Mouse (Mus musculus): ENCODE data around the gene Ostm1. TPM values are rescaled to one million over a fixed set of nuclear protein-coding genes. Genes with fewer than 3 reads are reported as not detected.
A peak's percentile ranks its signal among the peaks of the same experiment; 100 is the strongest.

Ostm1 gene
- polyA plus RNA-seq, 1 experiment: 45.4 TPM

- peak overlapping the region; percentile 5; the same call in 1 of the 2 replicates for H3K4me3 ChIP-seq (ENCODE audit: insufficient read depth, low read length)
Observed at GRCm38 (mm10) chr10:42572971-42573370, 10.7 kb upstream of the Ostm1 start.

GRCm38 (mm10) chr10:42574639-42575038 lies 9.0 kb upstream of the Ostm1 start:
- no peak overlapping the region for H3K27ac ChIP-seq (ENCODE audit: insufficient read depth, low read length)
- no peaks in the 10 kb centered on the region for H3K4me1 ChIP-seq (ENCODE audit: control insufficient read depth, insufficient read depth, low read length)
- TF ChIP-seq CTCF (IDR thresholded peaks at IDR 0.05; ENCODE audit: extremely low read depth, insufficient read depth, low read length): no peak
- TF ChIP-seq POLR2A (IDR thresholded peaks at IDR 0.05; ENCODE audit: extremely low read depth, insufficient read depth, low read length): no peak
- H3K4me3 ChIP-seq (ENCODE audit: insufficient read depth, low read length): no peak overlapping the region

More at GRCm38 (mm10) chr10:42572971-42573370, 10.7 kb upstream of the Ostm1 start:
- TF ChIP-seq POLR2A (IDR thresholded peaks at IDR 0.05; ENCODE audit: extremely low read depth, insufficient read depth, low read length): no peak
- Histone ChIP-seq H3K27ac (ENCODE audit: insufficient read depth, low read length) (no peak overlapping the region), H3K4me1 (ENCODE audit: control insufficient read depth, insufficient read depth, low read length) (no peaks in the 10 kb centered on the region)

GRCm38 (mm10) chr10:42577525-42578280 lies 5.9 kb upstream of the Ostm1 start:
- H3K27ac ChIP-seq (ENCODE audit: insufficient read depth, low read length): no peak overlapping the region
- H3K4me3 ChIP-seq (ENCODE audit: insufficient read depth, low read length): no peak overlapping the region
- no peaks in the 10 kb centered on the region for H3K4me1 ChIP-seq (ENCODE audit: control insufficient read depth, insufficient read depth, low read length)
- no peak for TF ChIP-seq POLR2A (IDR thresholded peaks at IDR 0.05; ENCODE audit: extremely low read depth, insufficient read depth, low read length)
- TF ChIP-seq CTCF (IDR thresholded peaks at IDR 0.05; ENCODE audit: extremely low read depth, insufficient read depth, low read length): no peak

- no peak overlapping the region for H3K27ac ChIP-seq (ENCODE audit: insufficient read depth, low read length)
- TF ChIP-seq CTCF (IDR thresholded peaks at IDR 0.05; ENCODE audit: extremely low read depth, insufficient read depth, low read length): no peak
- TF ChIP-seq POLR2A (IDR thresholded peaks at IDR 0.05; ENCODE audit: extremely low read depth, insufficient read depth, low read length): no peak
- H3K4me3 ChIP-seq (ENCODE audit: insufficient read depth, low read length): no peak overlapping the region
- H3K4me1 ChIP-seq (ENCODE audit: control insufficient read depth, insufficient read depth, low read length): no peaks in the 10 kb centered on the region
Observed at GRCm38 (mm10) chr10:42578281-42578675, 5.3 kb upstream of the Ostm1 start.

GRCm38 (mm10) chr10:42578698-42579474 lies 4.7 kb upstream of the Ostm1 start:
- Histone ChIP-seq H3K4me3 (ENCODE audit: insufficient read depth, low read length) (peak overlapping the region; percentile 27; the same call in 1 of the 2 replicates), H3K4me1 (ENCODE audit: control insufficient read depth, insufficient read depth, low read length) (no peaks in the 10 kb centered on the region), H3K27ac (ENCODE audit: insufficient read depth, low read length) (peak overlapping the region; percentile 50; the same call in 1 of the 2 replicates)
- TF ChIP-seq CTCF (IDR thresholded peaks at IDR 0.05; ENCODE audit: extremely low read depth, insufficient read depth, low read length): no peak
- no peak for TF ChIP-seq POLR2A (IDR thresholded peaks at IDR 0.05; ENCODE audit: extremely low read depth, insufficient read depth, low read length)

- Histone ChIP-seq H3K4me3 (ENCODE audit: insufficient read depth, low read length) (peak overlapping the region; percentile 27; the same call in 1 of the 2 replicates), H3K27ac (ENCODE audit: insufficient read depth, low read length) (peak overlapping the region; percentile 50; the same call in 1 of the 2 replicates), H3K4me1 (ENCODE audit: control insufficient read depth, insufficient read depth, low read length) (no peaks in the 10 kb centered on the region)
- TF ChIP-seq CTCF (IDR thresholded peaks at IDR 0.05; ENCODE audit: extremely low read depth, insufficient read depth, low read length) (no peak), POLR2A (IDR thresholded peaks at IDR 0.05; ENCODE audit: extremely low read depth, insufficient read depth, low read length) (no peak)
Observed at GRCm38 (mm10) chr10:42579475-42580130, 4.0 kb upstream of the Ostm1 start.

- Histone ChIP-seq H3K27ac (ENCODE audit: insufficient read depth, low read length) (0 out of 2 replicates have a peak overlapping the region, but pooled peaks have one; percentile 19), H3K4me3 (ENCODE audit: insufficient read depth, low read length) (peak overlapping the region; percentile 27), H3K4me1 (ENCODE audit: control insufficient read depth, insufficient read depth, low read length) (no peaks in the 10 kb centered on the region)
- TF ChIP-seq CTCF (IDR thresholded peaks at IDR 0.05; ENCODE audit: extremely low read depth, insufficient read depth, low read length) (no peak), POLR2A (IDR thresholded peaks at IDR 0.05; ENCODE audit: extremely low read depth, insufficient read depth, low read length) (no peak)
Observed at GRCm38 (mm10) chr10:42580131-42580950, 3.3 kb upstream of the Ostm1 start.

GRCm38 (mm10) chr10:42580951-42581277 lies 2.7 kb upstream of the Ostm1 start:
- TF ChIP-seq POLR2A (IDR thresholded peaks at IDR 0.05; ENCODE audit: extremely low read depth, insufficient read depth, low read length): no peak
- peak overlapping the region; percentile 27; the same call in 1 of the 2 replicates for H3K4me3 ChIP-seq (ENCODE audit: insufficient read depth, low read length)
- H3K4me1 ChIP-seq (ENCODE audit: control insufficient read depth, insufficient read depth, low read length): no peaks in the 10 kb centered on the region
- H3K27ac ChIP-seq (ENCODE audit: insufficient read depth, low read length): 0 out of 2 replicates have a peak overlapping the region, but pooled peaks have one; percentile 19
